Mouse (Mus musculus) myocyte (in vitro differentiated cells): ENCODE measurements around the gene Aldh1l1.

ENCODE experiments used
- MAX ChIP-seq: IDR thresholded peaks from one replicate; pipeline ENCODE4 v1.6.1; 2011; ENCODE audit warnings: low read depth, mild to moderate bottlenecking, control low read depth
- POLR2A ChIP-seq: IDR thresholded peaks from one replicate; pipeline ENCODE4 v1.6.1; 2011; ENCODE audit warnings: low read depth, mild to moderate bottlenecking, control low read depth, moderate library complexity; ENCODE audit not compliant: insufficient read length

DNA sequence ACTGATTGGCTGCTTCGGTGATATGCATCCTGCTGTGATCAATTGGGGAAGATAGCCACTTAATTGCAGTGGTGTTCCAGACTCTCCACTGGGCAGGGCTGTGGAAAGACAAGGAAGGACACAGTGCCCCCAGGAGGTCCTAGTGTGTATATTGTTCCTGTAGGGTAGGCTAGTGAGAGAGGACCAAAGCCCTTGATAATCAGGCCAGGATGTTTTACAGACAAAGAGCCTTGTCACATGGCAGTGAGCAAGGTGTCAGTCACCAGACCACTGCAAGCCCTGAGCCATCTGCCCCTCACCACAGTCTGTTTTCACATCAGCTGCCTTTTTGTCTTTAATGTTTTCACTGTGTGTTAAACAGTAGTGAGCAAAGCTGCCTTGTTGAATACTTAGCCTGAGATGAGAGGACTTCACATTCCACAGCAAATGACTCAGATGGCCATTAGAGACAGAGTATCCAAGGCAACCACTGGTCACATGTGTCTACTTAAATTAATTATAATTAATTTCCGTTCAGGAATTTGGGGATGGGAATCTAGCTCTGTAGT lies 75.1 kb downstream of the Aldh1l1 start:
- no peak for TF ChIP-seq POLR2A
- TF ChIP-seq MAX, result no peak
